Mouse (Mus musculus) lung, postnatal 14 days (tissue): ENCODE data around the gene Nynrin.
A peak's percentile ranks its signal among the peaks of the same experiment; 100 is the strongest.

Source experiments
- DNase-seq: peaks from one replicate; pipeline ENCODE4 v3.0.0; 2021

The Nynrin gene

GRCm38 (mm10) chr14:55842794-55843193, 11.0 kb upstream of the Nynrin start:
- DNase-seq, result peak; percentile 41

GRCm38 (mm10) chr14:55845506-55846294, 8.1 kb upstream of the Nynrin start:
- DNase-seq, result no peak

GRCm38 (mm10) chr14:55850885-55851284, 2.9 kb upstream of the Nynrin start:
- DNase-seq, result no peak

- no peak for DNase-seq
Observed at GRCm38 (mm10) chr14:55852646-55853551, 911 bp upstream of the Nynrin start.

GRCm38 (mm10) chr14:55854406-55855100, 743 bp downstream of the Nynrin start:
- DNase-seq, result peak; percentile 24

GRCm38 (mm10) chr14:55855101-55855561, 1.3 kb downstream of the Nynrin start:
- peak; percentile 34 for DNase-seq

- DNase-seq, result peak; percentile 26
Observed at GRCm38 (mm10) chr14:55857588-55857987, 3.8 kb downstream of the Nynrin start.

- no peak for DNase-seq
Observed at GRCm38 (mm10) chr14:55862186-55862585, 8.4 kb downstream of the Nynrin start.

GRCm38 (mm10) chr14:55862970-55863369, 9.2 kb downstream of the Nynrin start:
- no peak for DNase-seq

- peak; percentile 87 for DNase-seq
Observed at GRCm38 (mm10) chr14:55863773-55864172, 10.0 kb downstream of the Nynrin start.

- peak; percentile 76 for DNase-seq
Observed at GRCm38 (mm10) chr14:55866962-55867361, 13.2 kb downstream of the Nynrin start.

- no peak for DNase-seq
Observed at GRCm38 (mm10) chr14:55868230-55869026, 14.6 kb downstream of the Nynrin start.

- DNase-seq, result no peak
Observed at GRCm38 (mm10) chr14:55869538-55869937, 15.7 kb downstream of the Nynrin start.

GRCm38 (mm10) chr14:55872039-55872438, 18.2 kb downstream of the Nynrin start:
- DNase-seq, result no peak

- DNase-seq, result no peak
Observed at GRCm38 (mm10) chr14:55872551-55872950, 18.7 kb downstream of the Nynrin start.

- DNase-seq, result no peak
Observed at GRCm38 (mm10) chr14:55873242-55873713, 19.5 kb downstream of the Nynrin start.

- peak; percentile 81 for DNase-seq
Observed at GRCm38 (mm10) chr14:55873714-55874683, 20.2 kb downstream of the Nynrin start.

- no peak for DNase-seq
Observed at GRCm38 (mm10) chr14:55877469-55878315, 23.9 kb downstream of the Nynrin start.

- no peak for DNase-seq
Observed at GRCm38 (mm10) chr14:55878316-55878940, 24.6 kb downstream of the Nynrin start.
